Mouse (Mus musculus) G1E (cell line): ENCODE data around the gene Mtx3.

Source experiments
- CTCF ChIP-seq: IDR thresholded peaks from 2 replicates; pipeline ENCODE4 v1.5.1; 2012; ENCODE audit warnings: low read depth, low read length, inconsistent platforms, mixed read lengths
- GATA1 ChIP-seq: IDR thresholded peaks from 2 replicates; pipeline ENCODE4 v1.6.1; 2012; ENCODE audit warnings: borderline replicate concordance, low read length, inconsistent platforms, mixed read lengths
- POLR2AphosphoS5 ChIP-seq: IDR thresholded peaks from 2 replicates; pipeline ENCODE4 v1.6.1; 2012; ENCODE audit warnings: low read depth, low read length, inconsistent platforms; ENCODE audit not compliant: insufficient replicate concordance
- TAL1 ChIP-seq: conservative IDR thresholded peaks from 2 replicates; pipeline ENCODE4 v1.6.1; 2012; ENCODE audit warnings: low read depth, low read length, inconsistent platforms, mixed read lengths

DNA sequence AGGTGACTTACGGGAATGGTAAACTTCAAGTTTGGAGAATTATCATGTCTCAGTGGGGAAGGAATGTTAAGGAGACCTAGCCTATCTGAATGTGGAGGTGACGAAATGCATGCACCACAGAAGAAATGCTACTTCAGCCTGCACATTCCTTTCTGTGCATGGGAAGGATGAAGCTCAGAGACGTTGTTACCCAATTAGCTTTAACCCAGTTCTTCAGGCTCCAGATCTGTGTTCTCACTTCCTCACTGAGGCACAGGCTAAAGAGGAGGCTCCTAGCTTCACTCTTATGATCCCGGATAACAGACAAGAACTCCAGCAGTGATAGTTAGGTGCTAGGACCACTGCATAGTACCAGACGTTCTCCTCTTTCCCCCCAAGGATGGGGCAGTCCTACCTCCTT lies 28.2 kb upstream of the Mtx3 start:
- TF ChIP-seq CTCF (no peak), GATA1 (no peak), POLR2AphosphoS5 (no peak), TAL1 (no peak)
